Mouse (Mus musculus) hindbrain, embryonic 12.5 days (tissue): ENCODE results near the gene Lgsn. TPM values are rescaled to one million over a fixed set of nuclear protein-coding genes. Genes with fewer than 3 reads are reported as not detected.
A peak's percentile ranks its signal among the peaks of the same experiment; 100 is the strongest.

Experiments
- ATAC-seq: fragments of 200-750 bp; cut with Nextera tagmentation; 2 replicates; pipeline ENCODE4 v1.8.0; 2017; ENCODE audit warnings: moderate TSS enrichment; ENCODE audit not compliant: low FRiP score
- H3K27ac ChIP-seq: fragments of 300-500 bp; sonication (generic); 2 replicates; pipeline ENCODE4 v1.5.1; 2016; ENCODE audit warnings: mild to moderate bottlenecking
- H3K27me3 ChIP-seq: fragments of 300-500 bp; sonication (generic); 2 replicates; pipeline ENCODE4 v1.6.1; 2016; ENCODE audit warnings: mild to moderate bottlenecking
- H3K36me3 ChIP-seq: fragments of 300-500 bp; sonication (generic); 2 replicates; pipeline ENCODE4 v1.6.1; 2016; ENCODE audit warnings: mild to moderate bottlenecking
- H3K4me1 ChIP-seq: fragments of 300-500 bp; sonication (generic); 2 replicates; pipeline ENCODE4 v1.6.1; 2016
- H3K4me2 ChIP-seq: fragments of 300-500 bp; sonication (generic); replicated peaks from 2 replicates; pipeline ENCODE4 v1.6.1; 2016; ENCODE audit warnings: mild to moderate bottlenecking
- H3K4me3 ChIP-seq: fragments of 300-500 bp; sonication (generic); 2 replicates; pipeline ENCODE4 v1.5.1; 2016; ENCODE audit warnings: mild to moderate bottlenecking
- H3K9ac ChIP-seq: fragments of 300-500 bp; sonication (generic); 2 replicates; pipeline ENCODE4 v1.6.1; 2016; ENCODE audit warnings: mild to moderate bottlenecking, moderate library complexity
- H3K9me3 ChIP-seq: fragments of 300-500 bp; sonication (generic); replicated peaks from 2 replicates; pipeline ENCODE4 v1.6.1; 2016; ENCODE audit warnings: mild to moderate bottlenecking
- WGBS: fragments of 180-500 bp; shearing (Covaris S2); methylation state at CpG from one replicate; pipeline ENCODE4 v1.1.7; 2016; 5-methylcytosine and 5-hydroxymethylcytosine counted together
- polyA plus RNA-seq: library from polyadenylated mRNA; unstranded; fragments of >200 nt; fragmentation: Nextera tagmentation; extraction: Ambion mirVana; gene quantifications from 2 replicates; pipeline ENCODE4 v1.2.1, GENCODE M21; 2016

Lgsn gene
- not detected in 2 replicates for polyA plus RNA-seq

DNA sequence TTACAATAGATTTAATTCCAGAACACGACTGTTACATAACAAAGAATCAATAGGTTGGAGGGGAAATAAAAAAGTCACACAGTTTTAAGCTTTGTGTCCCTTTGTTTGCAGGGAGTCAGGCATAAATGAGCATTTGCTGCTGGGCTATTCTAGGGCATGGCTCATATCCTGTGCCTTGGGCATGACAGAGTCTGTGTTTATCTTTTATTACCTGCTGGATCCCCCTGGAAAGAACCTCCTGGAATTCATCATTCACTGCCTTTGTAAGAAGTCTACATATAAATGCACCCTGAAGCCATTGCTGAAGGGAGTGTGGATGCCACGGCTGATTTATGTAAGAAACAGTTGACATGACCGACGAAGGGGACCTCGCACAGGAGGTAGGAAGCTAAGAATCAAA is at the start of gene Lgsn:
TSS of gene Lgsn (plus strand) at position 301 of the 400 bp plus-strand sequence.
- ATAC-seq: no peak
- H3K4me3 ChIP-seq: no peak within 1 kb of the TSS
- WGBS: 81% methylated on average over 5 of the region's 5 CpGs
- H3K4me1 ChIP-seq: no peaks in the 10 kb centered on the region
- H3K36me3 ChIP-seq: no peaks in the 10 kb centered on the region
- no peaks in the 10 kb centered on the region for H3K9me3 ChIP-seq
- no peak within 1 kb of the TSS for H3K4me2 ChIP-seq
- no peaks in the 10 kb centered on the region for H3K27me3 ChIP-seq
- H3K9ac ChIP-seq: no peak within 1 kb of the TSS
- no peak within 1 kb of the TSS for H3K27ac ChIP-seq

DNA sequence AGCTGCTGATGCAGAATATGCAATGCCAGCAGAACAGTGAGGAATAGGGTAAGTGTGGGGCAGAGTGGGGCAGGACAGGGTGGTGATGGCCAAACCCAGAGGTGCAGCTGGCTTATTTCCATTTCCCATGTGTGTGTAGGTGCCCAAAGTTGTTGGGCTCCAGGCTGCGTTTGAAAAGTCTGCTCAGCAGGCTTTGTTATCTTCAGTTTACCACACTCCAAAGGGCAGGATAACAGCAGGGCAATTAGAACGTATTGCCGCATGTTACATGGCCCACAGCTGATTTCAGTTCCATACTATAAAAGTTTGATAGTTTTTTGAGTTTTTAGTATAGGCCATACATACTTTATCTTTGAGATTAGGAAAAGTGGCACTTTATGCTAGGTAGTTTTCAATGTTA is 37.8 kb upstream of the Lgsn start:
- Histone ChIP-seq H3K9me3 (no peaks in the 10 kb centered on the region), H3K4me1 (no peaks in the 10 kb centered on the region), H3K27ac (no peak overlapping the region), H3K9ac (no peak overlapping the region), H3K36me3 (no peaks in the 10 kb centered on the region), H3K27me3 (no peaks in the 10 kb centered on the region), H3K4me3 (no peak overlapping the region), H3K4me2 (no peak overlapping the region)
- no peak for ATAC-seq
- WGBS: 85% methylated on average over 3 of the region's 3 CpGs

DNA sequence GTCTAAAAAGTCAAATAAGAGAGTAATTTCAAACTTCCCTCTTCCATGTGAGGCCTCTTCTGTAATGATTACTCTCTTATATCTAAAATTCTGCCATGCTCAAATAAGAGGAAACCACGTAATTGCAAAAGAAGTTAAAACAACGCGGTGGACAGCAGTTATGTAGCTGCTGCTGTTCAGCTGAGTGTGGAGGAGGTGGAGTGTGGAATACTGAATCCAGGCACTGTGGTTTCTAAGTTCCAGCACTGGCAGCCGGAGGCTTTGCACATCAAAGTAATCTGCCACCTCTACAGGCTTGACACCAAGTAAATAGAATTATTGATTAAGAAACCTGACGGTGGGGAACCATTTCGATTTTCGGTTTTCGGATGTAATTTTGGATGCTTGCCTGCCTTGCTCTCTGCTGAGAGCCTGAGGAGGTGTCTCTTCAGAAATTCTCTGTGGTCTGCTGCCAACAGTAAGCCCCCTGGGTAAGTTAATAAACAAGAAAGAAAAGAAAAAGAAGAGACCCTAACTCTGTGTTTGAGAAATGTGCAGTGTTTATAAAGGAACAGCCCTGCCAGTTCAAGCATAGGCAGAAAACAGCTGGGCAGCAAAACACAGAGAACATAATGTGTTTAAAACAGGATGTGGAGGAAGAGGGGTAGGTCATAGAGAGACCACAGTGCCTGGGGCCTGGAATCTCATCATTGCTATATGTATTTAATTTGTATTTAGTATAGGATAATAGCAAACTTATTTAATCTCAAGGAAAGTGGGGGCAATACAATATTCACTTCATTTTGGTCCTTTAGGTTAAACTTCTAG is 33.7 kb upstream of the Lgsn start:
- Histone ChIP-seq H3K36me3 (no peaks in the 10 kb centered on the region), H3K9me3 (no peaks in the 10 kb centered on the region), H3K4me1 (no peaks in the 10 kb centered on the region), H3K4me3 (no peak overlapping the region), H3K9ac (no peak overlapping the region), H3K27me3 (no peaks in the 10 kb centered on the region), H3K4me2 (no peak overlapping the region), H3K27ac (no peak overlapping the region)
- no peak for ATAC-seq
- WGBS: 67% methylated on average over 8 of the region's 8 CpGs

DNA sequence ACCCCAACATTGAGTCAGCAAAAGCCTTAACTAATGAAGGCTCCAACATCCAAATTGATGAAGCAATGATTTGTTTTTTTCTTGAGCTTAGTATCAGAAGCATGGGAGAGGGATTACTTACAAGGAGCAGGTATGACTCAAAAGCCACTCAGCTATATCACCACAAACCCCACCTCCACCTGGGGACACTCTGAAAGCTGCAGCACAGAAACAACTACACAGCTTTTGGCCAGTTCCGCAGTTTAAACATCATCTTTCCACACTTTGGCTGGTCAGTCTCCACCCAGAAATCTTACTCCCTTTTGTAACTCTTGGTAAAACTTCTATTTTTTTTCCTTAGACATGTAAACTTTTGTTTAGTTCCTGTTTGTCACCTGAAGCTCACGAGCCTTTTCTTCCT is 32.6 kb upstream of the Lgsn start:
- Histone ChIP-seq H3K9ac (no peak overlapping the region), H3K27ac (no peak overlapping the region), H3K27me3 (no peaks in the 10 kb centered on the region), H3K4me3 (no peak overlapping the region), H3K4me1 (no peaks in the 10 kb centered on the region), H3K9me3 (no peaks in the 10 kb centered on the region), H3K4me2 (no peak overlapping the region), H3K36me3 (no peaks in the 10 kb centered on the region)
- ATAC-seq: no peak
- WGBS: 79% methylated on average over 2 of the region's 2 CpGs

DNA sequence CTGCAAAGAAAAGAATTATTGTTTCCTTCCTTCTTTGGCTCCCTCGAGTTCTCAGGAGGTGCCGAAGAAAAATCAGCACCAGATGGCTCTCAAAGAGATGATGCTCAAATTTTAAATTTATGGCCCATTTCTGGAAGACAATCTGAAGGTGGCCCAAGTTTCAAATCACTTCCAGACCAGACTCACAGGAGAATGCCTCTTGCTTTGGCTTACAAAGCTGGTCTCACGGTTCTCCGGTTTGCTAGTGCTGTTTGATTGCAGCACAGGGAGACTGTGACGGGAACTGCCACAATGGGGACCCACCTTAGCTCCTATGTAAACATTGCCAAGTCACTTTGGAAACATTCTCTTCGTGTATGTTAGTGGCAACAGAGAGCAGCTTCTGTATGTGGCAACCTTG is 26.5 kb upstream of the Lgsn start:
- H3K9ac ChIP-seq: no peak overlapping the region
- WGBS: 60% methylated on average over 6 of the region's 6 CpGs
- no peaks in the 10 kb centered on the region for H3K27me3 ChIP-seq
- no peak overlapping the region for H3K27ac ChIP-seq
- no peaks in the 10 kb centered on the region for H3K4me1 ChIP-seq
- no peak overlapping the region for H3K4me3 ChIP-seq
- no peaks in the 10 kb centered on the region for H3K9me3 ChIP-seq
- ATAC-seq: no peak
- no peak overlapping the region for H3K4me2 ChIP-seq
- no peaks in the 10 kb centered on the region for H3K36me3 ChIP-seq

DNA sequence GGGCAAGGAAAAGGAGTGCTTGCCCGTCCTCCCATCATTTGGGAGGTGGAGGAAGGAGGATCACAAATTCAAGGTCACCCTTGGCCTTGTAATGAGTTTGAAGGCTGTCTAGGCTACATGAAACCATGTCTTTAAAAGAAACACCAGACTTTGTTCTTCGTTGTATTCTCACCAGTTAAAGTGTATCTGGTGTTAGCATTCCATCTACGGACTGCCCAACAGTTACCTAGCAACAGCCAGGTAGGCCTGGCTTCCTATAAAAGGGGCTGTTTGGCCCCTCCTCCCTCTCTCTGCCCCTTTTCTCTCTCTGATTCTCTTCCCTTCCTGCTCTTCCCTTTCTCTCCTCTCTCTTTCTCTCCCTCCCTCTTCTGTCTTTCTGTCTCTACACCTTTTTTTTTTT is 25.7 kb upstream of the Lgsn start:
- H3K4me1 ChIP-seq: no peaks in the 10 kb centered on the region
- WGBS: 70% methylated on average over 3 of the region's 3 CpGs
- H3K9me3 ChIP-seq: no peaks in the 10 kb centered on the region
- no peak overlapping the region for H3K4me3 ChIP-seq
- H3K27ac ChIP-seq: no peak overlapping the region
- no peaks in the 10 kb centered on the region for H3K27me3 ChIP-seq
- H3K4me2 ChIP-seq: no peak overlapping the region
- ATAC-seq: no peak
- H3K36me3 ChIP-seq: no peaks in the 10 kb centered on the region
- H3K9ac ChIP-seq: no peak overlapping the region

DNA sequence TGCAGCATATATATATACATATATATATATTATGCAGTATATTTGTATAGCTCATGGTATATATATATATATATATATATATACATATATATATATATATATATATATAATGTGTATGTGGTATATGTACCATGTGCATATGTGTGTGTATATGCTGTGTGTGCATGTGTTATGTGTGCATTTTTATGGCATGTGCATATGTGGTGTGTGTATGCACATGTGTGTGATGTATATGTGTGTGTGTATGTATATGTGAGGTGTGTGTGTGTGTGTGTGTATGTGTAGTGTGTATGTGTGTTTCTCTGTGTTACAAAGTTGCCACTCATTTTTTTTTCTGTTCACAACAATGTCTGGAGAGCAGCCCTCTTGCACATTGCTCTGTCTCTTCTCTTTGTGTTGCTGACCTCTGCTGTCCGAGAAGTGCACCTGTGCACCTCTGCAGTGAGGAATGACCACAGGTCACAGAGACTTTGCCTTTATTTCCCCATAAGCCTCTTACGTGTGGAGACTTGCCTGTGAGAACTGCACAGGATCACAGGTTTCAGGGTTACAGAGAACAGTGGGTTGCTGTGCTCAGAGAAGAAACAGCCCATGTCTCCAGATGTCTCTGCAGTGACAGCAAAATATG is 23.3 kb upstream of the Lgsn start:
- Histone ChIP-seq H3K4me3 (no peak overlapping the region), H3K4me1 (no peaks in the 10 kb centered on the region), H3K27ac (no peak overlapping the region), H3K27me3 (no peaks in the 10 kb centered on the region), H3K9me3 (no peaks in the 10 kb centered on the region), H3K4me2 (no peak overlapping the region), H3K9ac (no peak overlapping the region), H3K36me3 (no peaks in the 10 kb centered on the region)
- ATAC-seq: no peak
- WGBS: 66% methylated on average over 2 of the region's 2 CpGs

DNA sequence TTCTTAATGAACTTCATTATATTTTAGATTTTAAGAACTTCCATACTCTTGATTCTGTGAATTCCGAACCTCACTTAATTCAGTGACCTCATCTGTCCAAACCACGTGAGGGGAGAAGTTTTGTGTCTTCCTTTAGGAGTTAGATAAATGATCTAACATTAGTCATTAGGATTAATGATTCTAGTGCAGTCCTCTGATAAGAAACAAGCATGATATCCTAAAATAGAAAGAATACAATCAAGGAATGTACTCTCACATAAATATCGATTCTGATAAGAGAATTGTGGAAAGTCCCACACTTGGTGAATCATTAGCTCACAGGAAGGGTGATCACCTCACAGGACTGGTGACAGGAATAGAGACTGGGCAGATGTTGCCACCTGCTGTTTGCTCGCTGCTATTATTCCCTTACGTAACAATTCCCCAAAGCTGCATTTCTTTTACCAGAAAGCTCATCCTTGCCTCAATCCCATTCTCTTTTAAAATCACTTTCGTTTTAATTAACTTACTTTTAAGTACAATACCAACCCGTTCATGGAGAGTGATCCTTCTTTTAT is 22.3 kb upstream of the Lgsn start:
- WGBS: 25% methylated on average over 7 of the region's 7 CpGs
- H3K4me1 ChIP-seq: no peaks in the 10 kb centered on the region
- H3K27ac ChIP-seq: no peak overlapping the region
- no peaks in the 10 kb centered on the region for H3K27me3 ChIP-seq
- no peak overlapping the region for H3K9ac ChIP-seq
- H3K4me3 ChIP-seq: no peak overlapping the region
- peak; percentile 78 for ATAC-seq
- no peaks in the 10 kb centered on the region for H3K36me3 ChIP-seq
- no peaks in the 10 kb centered on the region for H3K9me3 ChIP-seq
- H3K4me2 ChIP-seq: no peak overlapping the region

DNA sequence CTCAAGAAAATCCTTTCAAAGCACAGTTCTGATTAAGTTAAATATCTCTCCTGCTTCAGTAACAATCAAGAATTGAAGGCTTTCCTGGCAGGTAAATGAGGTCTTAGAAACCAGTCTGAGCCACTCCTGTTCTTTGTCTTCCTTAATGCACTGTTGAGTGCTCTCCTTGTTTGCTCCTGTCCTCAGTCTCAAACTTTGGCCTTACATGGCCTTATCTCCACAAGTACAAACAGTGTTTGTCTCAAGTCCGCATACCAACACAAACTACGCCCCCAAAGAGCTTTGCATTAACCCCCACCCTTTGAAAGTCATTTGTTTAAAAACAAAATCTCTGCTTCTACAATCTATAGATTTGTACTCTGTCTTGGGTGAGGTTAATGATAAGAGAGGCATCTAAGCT is 20.0 kb upstream of the Lgsn start:
- Histone ChIP-seq H3K4me1 (no peaks in the 10 kb centered on the region), H3K27me3 (no peaks in the 10 kb centered on the region), H3K9ac (no peak overlapping the region), H3K36me3 (no peaks in the 10 kb centered on the region), H3K9me3 (no peaks in the 10 kb centered on the region), H3K27ac (no peak overlapping the region), H3K4me3 (no peak overlapping the region), H3K4me2 (no peak overlapping the region)
- no peak for ATAC-seq
- 84% methylated on average over 2 of the region's 2 CpGs for WGBS

DNA sequence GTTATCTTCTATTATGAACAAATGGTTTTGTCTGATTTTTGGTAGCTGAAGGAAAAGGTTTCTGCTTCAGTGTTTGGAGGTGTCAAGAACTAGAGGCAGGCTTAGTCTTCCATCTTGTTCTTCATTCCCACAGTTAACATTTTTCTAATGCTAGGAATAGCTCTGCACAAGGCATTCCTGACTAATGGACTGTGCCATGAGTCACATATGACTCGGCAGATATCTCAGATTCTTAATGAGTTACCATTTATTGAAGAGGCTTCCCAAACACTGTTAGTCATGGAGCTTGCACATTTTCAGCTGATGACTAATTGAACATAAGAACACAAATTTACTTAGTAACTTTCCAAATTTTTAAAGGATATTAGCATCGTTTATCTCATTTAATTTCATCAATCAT is 19.3 kb upstream of the Lgsn start:
- H3K27me3 ChIP-seq: no peaks in the 10 kb centered on the region
- no peak overlapping the region for H3K27ac ChIP-seq
- 93% methylated on average over 2 of the region's 2 CpGs for WGBS
- H3K4me2 ChIP-seq: no peak overlapping the region
- H3K9me3 ChIP-seq: no peaks in the 10 kb centered on the region
- H3K9ac ChIP-seq: no peak overlapping the region
- no peaks in the 10 kb centered on the region for H3K36me3 ChIP-seq
- H3K4me1 ChIP-seq: no peaks in the 10 kb centered on the region
- H3K4me3 ChIP-seq: no peak overlapping the region
- ATAC-seq: no peak

DNA sequence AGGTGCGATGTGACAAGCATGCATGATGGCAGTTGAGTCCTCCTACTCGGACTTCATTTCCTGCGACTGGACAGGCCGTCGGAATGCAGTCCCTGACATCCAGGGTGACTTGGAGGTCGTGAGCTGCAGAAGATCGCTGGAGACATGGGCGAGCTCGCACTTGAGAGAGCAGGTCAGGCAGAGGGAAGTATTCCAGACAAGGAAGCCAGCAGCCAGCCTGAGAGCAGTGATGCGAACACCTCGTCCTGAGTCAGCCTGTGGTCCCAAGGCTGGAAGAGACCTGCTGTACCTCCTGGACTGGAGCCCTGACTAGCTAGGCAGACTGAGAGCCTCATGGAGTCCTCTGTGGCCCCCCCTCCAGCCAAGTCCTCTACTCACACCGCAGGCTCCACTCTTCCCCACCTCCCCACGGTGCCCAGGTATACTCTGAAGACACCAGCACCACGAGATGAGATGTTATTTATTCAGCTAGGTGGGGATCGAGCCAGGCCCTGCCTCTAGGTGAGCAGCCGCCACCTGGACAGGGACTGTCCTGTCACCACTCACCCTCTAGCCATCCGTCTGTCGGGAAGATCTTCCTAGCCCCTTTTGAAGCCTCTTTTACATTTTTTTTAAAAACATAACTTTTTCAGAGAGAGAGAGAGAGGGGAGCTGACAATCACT is 11.5 kb upstream of the Lgsn start:
- Histone ChIP-seq H3K4me3 (no peak overlapping the region), H3K4me2 (no peak overlapping the region), H3K9ac (no peak overlapping the region), H3K27me3 (no peaks in the 10 kb centered on the region), H3K9me3 (no peaks in the 10 kb centered on the region), H3K4me1 (no peaks in the 10 kb centered on the region), H3K27ac (no peak overlapping the region), H3K36me3 (no peaks in the 10 kb centered on the region)
- WGBS: 80% methylated on average over 18 of the region's 18 CpGs
- no peak for ATAC-seq

DNA sequence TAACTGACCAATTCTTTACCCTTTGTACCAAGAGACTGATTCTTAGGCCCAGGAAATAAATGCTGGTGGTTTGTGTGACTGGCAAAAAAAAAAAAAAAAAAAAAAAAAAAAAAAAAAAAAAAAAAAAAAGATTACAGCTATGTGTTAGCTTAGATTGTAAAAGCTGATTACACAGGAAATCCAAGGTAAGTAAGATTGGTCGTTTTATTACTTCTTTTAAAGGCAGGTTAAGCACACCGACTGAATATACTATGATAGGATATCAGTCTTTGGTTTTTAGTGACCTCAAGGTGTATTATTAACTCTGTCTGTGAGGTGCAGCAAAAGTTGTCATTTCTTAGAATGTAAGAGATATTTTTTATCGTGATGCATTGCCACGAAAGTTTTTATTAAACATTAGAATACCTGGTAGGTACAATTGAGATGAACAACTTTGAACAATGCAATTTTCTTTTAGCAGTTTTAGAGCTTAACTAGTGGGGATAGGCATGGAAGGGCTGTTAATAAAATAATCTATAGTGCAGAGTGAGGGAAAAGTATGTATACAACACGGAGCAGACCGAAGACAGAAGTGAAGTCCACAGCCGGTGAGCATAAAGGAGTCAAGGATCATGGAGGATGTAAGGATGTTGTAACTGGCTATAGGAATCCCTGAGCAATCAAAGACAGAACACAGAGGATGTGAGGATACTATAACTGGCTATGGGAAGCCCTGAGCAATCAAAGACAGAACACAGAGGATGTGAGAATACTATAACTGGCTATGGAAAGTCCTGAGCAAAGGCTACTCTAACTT is 10.7 kb upstream of the Lgsn start:
- Histone ChIP-seq H3K27ac (no peak overlapping the region), H3K27me3 (no peaks in the 10 kb centered on the region), H3K4me2 (no peak overlapping the region), H3K4me1 (no peaks in the 10 kb centered on the region), H3K36me3 (no peaks in the 10 kb centered on the region), H3K4me3 (no peak overlapping the region), H3K9ac (no peak overlapping the region), H3K9me3 (no peaks in the 10 kb centered on the region)
- WGBS: 89% methylated on average over 7 of the region's 7 CpGs
- ATAC-seq: no peak
